Mouse (Mus musculus): ENCODE data around the gene Pgp. TPM values are rescaled to one million over a fixed set of nuclear protein-coding genes. Genes with fewer than 3 reads are reported as not detected.

Pgp gene
- total and polyA plus RNA-seq, 3 experiments, result 13.3 to 58.3 (median 19.6) TPM

GRCm38 (mm10) chr17:24468636-24469246, 1.5 kb upstream of the Pgp start:
- no peaks in the 10 kb centered on the region for H3K27me3 ChIP-seq (ENCODE audit: insufficient read depth, low read length)
- no peaks in the 10 kb centered on the region for H3K9me3 ChIP-seq (replicated peaks)
- no peak for DNase-seq (ENCODE audit: low spot score)
- H3K36me3 ChIP-seq (replicated peaks), result peaks cover 56% of the 10 kb centered on the region
- TF ChIP-seq CTCF (IDR thresholded peaks at IDR 0.05; ENCODE audit: low read depth, low read length) (no peak), POLR2AphosphoS5 (IDR thresholded peaks at IDR 0.05; ENCODE audit: insufficient replicate concordance, low read depth, low read length) (no peak), GATA2 (IDR thresholded peaks at IDR 0.05; ENCODE audit: borderline replicate concordance, low read depth, low read length) (no peak), TAL1 (conservative IDR thresholded peaks at IDR 0.05; ENCODE audit: low read depth, low read length) (no peak), GATA1 (IDR thresholded peaks at IDR 0.05; ENCODE audit: borderline replicate concordance, low read length) (no peak)
- no peak overlapping the region for H3K4me3 ChIP-seq (ENCODE audit: low read depth, low read length)
- peaks cover 36% of the 10 kb centered on the region for H3K4me1 ChIP-seq (ENCODE audit: insufficient read depth, low read depth, low read length)
- no peak for ATAC-seq (ENCODE audit: extremely low read depth, insufficient number of reproducible peaks, low FRiP score, poor library complexity, severe bottlenecking)

GRCm38 (mm10) chr17:24469336-24469909, 769 bp upstream of the Pgp start:
- Histone ChIP-seq H3K9me3 (replicated peaks) (no peaks in the 10 kb centered on the region), H3K27me3 (ENCODE audit: insufficient read depth, low read length) (no peaks in the 10 kb centered on the region), H3K4me3 (ENCODE audit: low read depth, low read length) (peak overlapping the region; percentile 100), H3K4me1 (ENCODE audit: insufficient read depth, low read depth, low read length) (peaks cover 38% of the 10 kb centered on the region), H3K36me3 (replicated peaks) (peaks cover 63% of the 10 kb centered on the region)
- no peak for TF ChIP-seq GATA1 (IDR thresholded peaks at IDR 0.05; ENCODE audit: borderline replicate concordance, low read length)
- TF ChIP-seq CTCF (IDR thresholded peaks at IDR 0.05; ENCODE audit: low read depth, low read length), result no peak
- no peak for TF ChIP-seq POLR2AphosphoS5 (IDR thresholded peaks at IDR 0.05; ENCODE audit: insufficient replicate concordance, low read depth, low read length)
- ATAC-seq (ENCODE audit: extremely low read depth, insufficient number of reproducible peaks, low FRiP score, poor library complexity, severe bottlenecking) (no peak), DNase-seq (ENCODE audit: low spot score) (no peak)

GRCm38 (mm10) chr17:24470701-24471527, 722 bp downstream of the Pgp start:
- no peak for DNase-seq (ENCODE audit: low spot score)

GRCm38 (mm10) chr17:24472512-24472911, 2.3 kb downstream of the Pgp start:
- DNase-seq (ENCODE audit: low spot score), result no peak
- Histone ChIP-seq H3K4me1 (ENCODE audit: insufficient read depth, low read depth, low read length) (peaks cover 64% of the 10 kb centered on the region), H3K27me3 (ENCODE audit: insufficient read depth, low read length) (no peaks in the 10 kb centered on the region), H3K9me3 (replicated peaks) (no peaks in the 10 kb centered on the region), H3K36me3 (replicated peaks) (peaks cover 71% of the 10 kb centered on the region), H3K4me3 (ENCODE audit: low read depth, low read length) (peak overlapping the region; percentile 100)
- ATAC-seq (ENCODE audit: extremely low read depth, insufficient number of reproducible peaks, low FRiP score, poor library complexity, severe bottlenecking), result no peak
- TF ChIP-seq GATA2 (IDR thresholded peaks at IDR 0.05; ENCODE audit: borderline replicate concordance, low read depth, low read length) (no peak), CTCF (IDR thresholded peaks at IDR 0.05; ENCODE audit: low read depth, low read length) (no peak), TAL1 (conservative IDR thresholded peaks at IDR 0.05; ENCODE audit: low read depth, low read length) (no peak), GATA1 (IDR thresholded peaks at IDR 0.05; ENCODE audit: borderline replicate concordance, low read length) (no peak), POLR2AphosphoS5 (IDR thresholded peaks at IDR 0.05; ENCODE audit: insufficient replicate concordance, low read depth, low read length) (no peak)

More at GRCm38 (mm10) chr17:24470701-24471527, 722 bp downstream of the Pgp start:
- peak overlapping the region; percentile 100 for H3K4me3 ChIP-seq (ENCODE audit: low read depth, low read length)
- no peak for ATAC-seq (ENCODE audit: extremely low read depth, insufficient number of reproducible peaks, low FRiP score, poor library complexity, severe bottlenecking)
- no peak for TF ChIP-seq CTCF (IDR thresholded peaks at IDR 0.05; ENCODE audit: low read depth, low read length)
- TF ChIP-seq GATA1 (IDR thresholded peaks at IDR 0.05; ENCODE audit: borderline replicate concordance, low read length), result no peak
- TF ChIP-seq POLR2AphosphoS5 (IDR thresholded peaks at IDR 0.05; ENCODE audit: insufficient replicate concordance, low read depth, low read length), result no peak
- TF ChIP-seq TAL1 (conservative IDR thresholded peaks at IDR 0.05; ENCODE audit: low read depth, low read length), result no peak
- no peak for TF ChIP-seq GATA2 (IDR thresholded peaks at IDR 0.05; ENCODE audit: borderline replicate concordance, low read depth, low read length)
- H3K27me3 ChIP-seq (ENCODE audit: insufficient read depth, low read length), result no peaks in the 10 kb centered on the region
- H3K9me3 ChIP-seq (replicated peaks), result no peaks in the 10 kb centered on the region
- peaks cover 49% of the 10 kb centered on the region for H3K4me1 ChIP-seq (ENCODE audit: insufficient read depth, low read depth, low read length)
- H3K36me3 ChIP-seq (replicated peaks), result peaks cover 67% of the 10 kb centered on the region

GRCm38 (mm10) chr17:24473612-24474275, 3.6 kb downstream of the Pgp start, which contains the start of gene Bricd5:
Bricd5 (plus strand) TSS chr17:24473884.
- DNase-seq (ENCODE audit: low spot score), result no peak
- Histone ChIP-seq H3K9me3 (replicated peaks) (no peaks in the 10 kb centered on the region), H3K27me3 (ENCODE audit: insufficient read depth, low read length) (no peaks in the 10 kb centered on the region), H3K4me3 (ENCODE audit: low read depth, low read length) (peak within 1 kb of the TSS; percentile 100), H3K36me3 (replicated peaks) (peaks cover 74% of the 10 kb centered on the region), H3K4me1 (ENCODE audit: insufficient read depth, low read depth, low read length) (peaks cover 70% of the 10 kb centered on the region)
- no peak for ATAC-seq (ENCODE audit: extremely low read depth, insufficient number of reproducible peaks, low FRiP score, poor library complexity, severe bottlenecking)
- TF ChIP-seq POLR2AphosphoS5 (IDR thresholded peaks at IDR 0.05; ENCODE audit: insufficient replicate concordance, low read depth, low read length) (0 out of 2 replicates have a peak, but pooled peaks have one; percentile 20), GATA2 (IDR thresholded peaks at IDR 0.05; ENCODE audit: borderline replicate concordance, low read depth, low read length) (no peak)

GRCm38 (mm10) chr17:24474557-24474956, 4.4 kb downstream of the Pgp start:
- ATAC-seq (ENCODE audit: extremely low read depth, insufficient number of reproducible peaks, low FRiP score, poor library complexity, severe bottlenecking), result no peak
- Histone ChIP-seq H3K9me3 (replicated peaks) (no peaks in the 10 kb centered on the region), H3K4me3 (ENCODE audit: low read depth, low read length) (no peak overlapping the region), H3K36me3 (replicated peaks) (peaks cover 74% of the 10 kb centered on the region), H3K4me1 (ENCODE audit: insufficient read depth, low read depth, low read length) (peaks cover 70% of the 10 kb centered on the region), H3K27me3 (ENCODE audit: insufficient read depth, low read length) (no peaks in the 10 kb centered on the region)
- DNase-seq (ENCODE audit: low spot score), result no peak
- TF ChIP-seq CTCF (IDR thresholded peaks at IDR 0.05; ENCODE audit: low read depth, low read length) (no peak), GATA2 (IDR thresholded peaks at IDR 0.05; ENCODE audit: borderline replicate concordance, low read depth, low read length) (no peak), GATA1 (IDR thresholded peaks at IDR 0.05; ENCODE audit: borderline replicate concordance, low read length) (no peak), TAL1 (conservative IDR thresholded peaks at IDR 0.05; ENCODE audit: low read depth, low read length) (no peak), POLR2AphosphoS5 (IDR thresholded peaks at IDR 0.05; ENCODE audit: insufficient replicate concordance, low read depth, low read length) (no peak; the same call in 1 of the 2 replicates)
